ENCODE assay signal across 23 mouse cellular contexts in genomic region chr12:99995951-99996350, GRCm38 (mm10). TPM values are rescaled to one million over a fixed set of nuclear protein-coding genes. Genes with fewer than 3 reads are reported as not detected.
DNase-seq lines count a peak whose midpoint lies in the region; ATAC-seq and TF ChIP-seq lines count a peak whose summit lies in the region.
"Had no signal": no experiment of that assay in that cellular context is flagged by ENCODE, and none has a peak within 500 bp of the region (broad histone marks: within the 10 kb centered on the region; RNA-seq: fewer than 3 reads in every experiment).

No protein-coding gene starts in this region.

- H3K27me3 ChIP-seq in forebrain, embryonic 12.5 days, result no peaks in the 10 kb centered on the region
- H3K27me3 ChIP-seq: forebrain, embryonic 13.5 days; hindbrain, embryonic 15.5 days; liver, embryonic 15.5 days; midbrain, embryonic 13.5 days had no signal

- H3K4me3 ChIP-seq in forebrain, embryonic 12.5 days (replicated peaks), result no peak overlapping the region
- H3K4me3 ChIP-seq: forebrain, embryonic 13.5 days; hindbrain, embryonic 15.5 days; limb, embryonic 10.5 days; liver, embryonic 15.5 days; megakaryocyte, embryonic 14.5 days; midbrain, embryonic 13.5 days had no signal

- no peak for TF ChIP-seq POLR2A in brain, embryonic 14.5 days (IDR thresholded peaks at IDR 0.05; ENCODE audit: borderline replicate concordance, extremely low read depth, insufficient read depth, insufficient read length, poor library complexity, severe bottlenecking)

- no peak overlapping the region for H3K27ac ChIP-seq in forebrain, embryonic 12.5 days
- H3K27ac ChIP-seq: forebrain, embryonic 13.5 days; hindbrain, embryonic 15.5 days; kidney, postnatal 0 days; limb, embryonic 10.5 days; liver, embryonic 15.5 days; midbrain, embryonic 13.5 days had no signal

- 94% methylated on average over 5 of the region's 5 CpGs for WGBS in forebrain, embryonic 12.5 days

- peak; percentile 36 to 41 for DNase-seq in cerebellum, postnatal 14 days
- no peak for DNase-seq in cerebellum, adult 9-11 months
- peak; percentile 39 to 74 for DNase-seq in layer of hippocampus, adult 18-20 months (ENCODE audit: low spot score in 2 of 2)
- no peak for DNase-seq in layer of hippocampus, postnatal 10 days (ENCODE audit: low spot score in 2 of 2)
- DNase-seq in brain, embryonic 14.5 days (ENCODE audit: low read depth), result peak; percentile 18
- DNase-seq in layer of hippocampus, postnatal 36 days, result peak; percentile 35 to 37
- DNase-seq in ovary, postnatal 10 days (ENCODE audit: low spot score), result no peak
- DNase-seq: adrenal gland, postnatal 36 days; cerebellum, adult 11-12 months; kidney, adult 2 months; liver; retina, postnatal 1 day; right cerebral cortex, postnatal 25 days; spleen, adult 18-20 months had no signal

- H3K4me1 ChIP-seq in forebrain, embryonic 12.5 days, result no peaks in the 10 kb centered on the region
- H3K4me1 ChIP-seq: forebrain, embryonic 13.5 days; hindbrain, embryonic 15.5 days; limb, embryonic 10.5 days; liver, embryonic 15.5 days; megakaryocyte, embryonic 14.5 days; midbrain, embryonic 13.5 days had no signal

- TF ChIP-seq CTCF in brain, embryonic 14.5 days (IDR thresholded peaks at IDR 0.05; ENCODE audit: borderline replicate concordance, extremely low read depth, insufficient read depth, insufficient read length), result no peak

- no peak overlapping the region for H3K9ac ChIP-seq in forebrain, embryonic 12.5 days
- H3K9ac ChIP-seq: forebrain, embryonic 13.5 days; hindbrain, embryonic 15.5 days; liver, embryonic 15.5 days; midbrain, embryonic 13.5 days had no signal

- no peak for ATAC-seq in forebrain, embryonic 12.5 days (ENCODE audit: low FRiP score)
- ATAC-seq: forebrain, embryonic 13.5 days; midbrain, embryonic 13.5 days had no signal

- H3K4me2 ChIP-seq in forebrain, embryonic 12.5 days, result no peak overlapping the region
- H3K4me2 ChIP-seq: forebrain, embryonic 13.5 days; hindbrain, embryonic 15.5 days; liver, embryonic 15.5 days; midbrain, embryonic 13.5 days had no signal

- H3K9me3 ChIP-seq in forebrain, embryonic 12.5 days, result 0 out of 2 replicates have a peak, but pooled peaks cover 5% of the 10 kb centered on the region
- H3K9me3 ChIP-seq: forebrain, embryonic 13.5 days; hindbrain, embryonic 15.5 days; limb, embryonic 10.5 days; liver, embryonic 15.5 days had no signal

- H3K36me3 ChIP-seq in forebrain, embryonic 12.5 days (replicated peaks), result no peaks in the 10 kb centered on the region
- H3K36me3 ChIP-seq: hindbrain, embryonic 15.5 days; limb, embryonic 10.5 days; liver, embryonic 15.5 days; midbrain, embryonic 13.5 days had no signal

RNA-seq across cellular contexts. Expression of gene Kcnk13, which starts 31.7 kb away (rescaled TPM):
- total RNA-seq in layer of hippocampus, adult 18-20 months (2021), result 1 to 10 TPM; 8.1 to 8.7 TPM
- 1 to 10 TPM; 3.3 to 3.7 TPM for total RNA-seq in layer of hippocampus, postnatal 10 days (2021)
- 0.41 and 0.48 TPM in 2 replicates for polyA plus RNA-seq in brain, embryonic 14.5 days (2012; rRNA removed)
- 1 to 10 TPM; 7.4 TPM for total RNA-seq in layer of hippocampus, postnatal 36 days (2021)
- 0.31 and 0.42 TPM in 2 replicates for polyA plus RNA-seq in forebrain, embryonic 12.5 days (2016; fragmentation: Nextera tagmentation; extraction: Ambion mirVana)
- total RNA-seq: hematopoietic stem cell, adult 5-6 weeks had no signal

Comparison
In these comparisons a context has a peak if more than half of its experiments do, and no peak if none do; other contexts are left out.
1. DNase-seq: peak in cerebellum, postnatal 14 days (2 of 2), layer of hippocampus, adult 18-20 months (2 of 2), brain, embryonic 14.5 days (single experiment) and layer of hippocampus, postnatal 36 days (2 of 2); none in cerebellum, adult 9-11 months (single experiment), layer of hippocampus, postnatal 10 days (0 of 2) and ovary, postnatal 10 days (single experiment).